Mouse (Mus musculus) heart, embryonic 16.5 days (tissue): Measurements from ENCODE around the gene Dnaaf3. TPM values are rescaled to one million over a fixed set of nuclear protein-coding genes. Genes with fewer than 3 reads are reported as not detected.
A peak's percentile ranks its signal among the peaks of the same experiment; 100 is the strongest.

Experiments used
- ATAC-seq: fragments of 200-750 bp; cut with Nextera tagmentation; replicated peaks from 2 replicates; pipeline ENCODE4 v1.8.0; 2017; ENCODE audit warnings: moderate number of reproducible peaks; ENCODE audit not compliant: insufficient read depth, low FRiP score; ENCODE audit errors: extremely low read depth
- H3K27ac ChIP-seq: fragments of 300-500 bp; sonication (generic); 2 replicates; pipeline ENCODE4 v1.5.1; 2014; ENCODE audit warnings: mild to moderate bottlenecking, low read length, control low read depth, moderate library complexity
- H3K27me3 ChIP-seq: fragments of 300-500 bp; sonication (generic); 2 replicates; pipeline ENCODE4 v1.6.1; 2014; ENCODE audit warnings: low read length, mixed read lengths; ENCODE audit not compliant: control insufficient read depth, insufficient read depth
- H3K36me3 ChIP-seq: fragments of 300-500 bp; sonication (generic); 2 replicates; pipeline ENCODE4 v1.6.1; 2014; ENCODE audit not compliant: control insufficient read depth, insufficient read depth
- H3K4me1 ChIP-seq: fragments of 300-500 bp; sonication (generic); 2 replicates; pipeline ENCODE4 v1.6.1; 2014; ENCODE audit warnings: low read length, mixed read lengths; ENCODE audit not compliant: control insufficient read depth, insufficient read depth
- H3K4me2 ChIP-seq: fragments of 300-500 bp; sonication (generic); 2 replicates; pipeline ENCODE4 v1.6.1; 2014; ENCODE audit warnings: low read depth, mild to moderate bottlenecking, control low read depth, low read length
- H3K4me3 ChIP-seq: fragments of 300-500 bp; sonication (generic); 2 replicates; pipeline ENCODE4 v1.5.1; 2014; ENCODE audit warnings: mild to moderate bottlenecking, control low read depth, low read length
- H3K9ac ChIP-seq: fragments of 300-500 bp; sonication (generic); 2 replicates; pipeline ENCODE4 v1.6.1; 2014; ENCODE audit warnings: low read length, control low read depth
- H3K9me3 ChIP-seq: fragments of 300-500 bp; sonication (generic); replicated peaks from 2 replicates; pipeline ENCODE4 v1.6.1; 2016; ENCODE audit warnings: low read length; ENCODE audit not compliant: control insufficient read depth
- WGBS: fragments of 180-500 bp; shearing (Covaris S2); extraction: QIAGEN DNeasy Blood & Tissue Kit; methylation state at CpG from one replicate; pipeline ENCODE4 v1.1.7; 2014; 5-methylcytosine and 5-hydroxymethylcytosine counted together
- microRNA-seq: library from miRNA; unstranded; fragments of <30 nt; microRNA quantifications from one replicate; pipeline ENCODE4, GENCODE M21; 2017
- polyA plus RNA-seq: library from polyadenylated mRNA; unstranded; fragments of >200 nt; fragmentation: Nextera tagmentation; extraction: Ambion mirVana; gene quantifications from 2 replicates; pipeline ENCODE4 v1.2.1, GENCODE M21; 2015

The Dnaaf3 gene
- polyA plus RNA-seq, 1 experiment from 2014 or later: 1.1 TPM

- H3K4me2 ChIP-seq: peak overlapping the region; percentile 83
- H3K9ac ChIP-seq: peak overlapping the region; percentile 77
- H3K4me3 ChIP-seq: peak overlapping the region; percentile 60
- H3K27me3 ChIP-seq: peaks cover 6% of the 10 kb centered on the region
- no peaks in the 10 kb centered on the region for H3K9me3 ChIP-seq
- H3K27ac ChIP-seq: peak overlapping the region; percentile 94
- H3K36me3 ChIP-seq: peaks cover 18% of the 10 kb centered on the region
- peaks cover 14% of the 10 kb centered on the region for H3K4me1 ChIP-seq
- peak; percentile 94 for ATAC-seq
- 1% methylated on average over 39 of the region's 39 CpGs for WGBS
Observed at GRCm38 (mm10) chr7:4478021-4478795, 54.0 kb downstream of the Dnaaf3 start.

GRCm38 (mm10) chr7:4473940-4474339, 58.3 kb downstream of the Dnaaf3 start:
- Histone ChIP-seq H3K27me3 (peaks cover 29% of the 10 kb centered on the region), H3K9me3 (no peaks in the 10 kb centered on the region), H3K4me3 (no peak overlapping the region), H3K9ac (peak overlapping the region; percentile 20; the same call in 1 of the 2 replicates), H3K4me2 (peak overlapping the region; percentile 42; the same call in 1 of the 2 replicates), H3K36me3 (no peaks in the 10 kb centered on the region), H3K27ac (no peak overlapping the region), H3K4me1 (peaks cover 16% of the 10 kb centered on the region)
- no peak for ATAC-seq
- WGBS: 10% methylated on average over 19 of the region's 19 CpGs

Small RNAs within 50 kb of the gene (microRNA-seq; reads per million reads assigned to microRNA genes)
- gene Gm23577: not detected

Other genes starting within 250 kb of the Dnaaf3 start
- 0.12 TPM in 1 of 2 replicates, not detected in the other for gene Ncr1, start 194.7 kb downstream of the Dnaaf3 start, polyA plus RNA-seq
- gene Gp6, start 134.7 kb downstream of the Dnaaf3 start, polyA plus RNA-seq: 0.14 and 0.16 TPM in 2 replicates
- 31.9 and 32.2 TPM in 2 replicates for gene Rdh13, start 86.8 kb downstream of the Dnaaf3 start, polyA plus RNA-seq
- 3.6 and 5.6 TPM in 2 replicates for gene Eps8l1, start 71.8 kb downstream of the Dnaaf3 start, polyA plus RNA-seq
- 28.6 and 39.8 TPM in 2 replicates for gene Ppp1r12c, start 30.8 kb downstream of the Dnaaf3 start, polyA plus RNA-seq
- 170 and 190 TPM in 2 replicates for gene Tnnt1, start 16.1 kb downstream of the Dnaaf3 start, polyA plus RNA-seq
- gene Tnni3, start 8.2 kb downstream of the Dnaaf3 start, polyA plus RNA-seq: 3,783 and 3,984 TPM in 2 replicates
- 1.9 and 3.4 TPM in 2 replicates for gene Syt5, start 15.1 kb upstream of the Dnaaf3 start, polyA plus RNA-seq
- gene Ptprh, start 71.6 kb upstream of the Dnaaf3 start, polyA plus RNA-seq: 0.17 TPM in 1 of 2 replicates, not detected in the other
- 1.0 and 1.5 TPM in 2 replicates for gene Tmem86b, start 99.0 kb upstream of the Dnaaf3 start, polyA plus RNA-seq
- 4.9 and 5.8 TPM in 2 replicates for gene Ppp6r1, start 126.6 kb upstream of the Dnaaf3 start, polyA plus RNA-seq
- 76.6 and 82.0 TPM in 2 replicates for gene Hspbp1, start 152.6 kb upstream of the Dnaaf3 start, polyA plus RNA-seq
- gene Brsk1, start 158.2 kb upstream of the Dnaaf3 start, polyA plus RNA-seq: 0.49 and 1.1 TPM in 2 replicates
- 0.06 and 0.33 TPM in 2 replicates for gene Tmem150b, start 192.8 kb upstream of the Dnaaf3 start, polyA plus RNA-seq
- gene Kmt5c, start 207.7 kb upstream of the Dnaaf3 start, polyA plus RNA-seq: 53.6 and 59.0 TPM in 2 replicates
- gene Cox6b2, start 220.6 kb upstream of the Dnaaf3 start, polyA plus RNA-seq: 24.1 and 32.0 TPM in 2 replicates
- gene Fam71e2, start 238.8 kb upstream of the Dnaaf3 start, polyA plus RNA-seq: not detected in 2 replicates